ENCODE assay signal across 16 mouse cellular contexts in the genomic region with DNA sequence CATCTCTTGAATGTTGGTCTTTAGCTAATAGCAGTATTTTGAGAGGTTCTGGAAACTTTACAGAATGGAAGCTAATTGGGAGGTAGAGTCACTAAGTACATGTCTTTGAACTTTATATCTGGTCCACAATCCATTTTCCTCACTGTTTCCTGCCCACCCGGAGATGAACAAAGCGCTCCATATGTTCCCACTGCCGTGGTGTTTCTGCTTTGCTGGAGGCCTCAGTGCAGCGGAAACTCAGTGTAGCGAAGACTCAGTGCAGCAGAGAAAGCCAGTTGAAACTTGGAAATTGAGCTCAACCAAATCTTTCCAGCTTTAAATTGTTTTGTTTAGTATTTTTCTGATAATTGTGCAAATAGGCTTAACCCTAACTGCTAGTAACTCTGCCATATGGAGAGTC. TPM values are rescaled to one million over a fixed set of nuclear protein-coding genes. Genes with fewer than 3 reads are reported as not detected.
DNase-seq lines count a peak whose midpoint lies in the region; ATAC-seq and TF ChIP-seq lines count a peak whose summit lies in the region.
"Had no signal": no experiment of that assay in that cellular context is flagged by ENCODE, and none has a peak within 500 bp of the region (broad histone marks: within the 10 kb centered on the region; RNA-seq: fewer than 3 reads in every experiment).

No protein-coding gene starts in this region.

- no peak overlapping the region for H3K4me2 ChIP-seq in forebrain, embryonic 15.5 days (replicated peaks)
- H3K4me2 ChIP-seq: embryonic facial prominence, embryonic 13.5 days; limb, embryonic 15.5 days; liver, embryonic 15.5 days; midbrain, embryonic 15.5 days had no signal

- no peaks in the 10 kb centered on the region for H3K9me3 ChIP-seq in forebrain, embryonic 15.5 days
- H3K9me3 ChIP-seq: embryonic facial prominence, embryonic 13.5 days; limb, embryonic 15.5 days; liver, embryonic 15.5 days; midbrain, embryonic 15.5 days had no signal

- H3K27me3 ChIP-seq in forebrain, embryonic 15.5 days: no peaks in the 10 kb centered on the region
- H3K27me3 ChIP-seq: embryonic facial prominence, embryonic 13.5 days; limb, embryonic 15.5 days; liver, embryonic 15.5 days; midbrain, embryonic 15.5 days had no signal

- no peak overlapping the region for H3K4me3 ChIP-seq in layer of hippocampus, adult 2 months
- H3K4me3 ChIP-seq in forebrain, embryonic 15.5 days: no peak overlapping the region
- H3K4me3 ChIP-seq: embryonic facial prominence, embryonic 13.5 days; limb, embryonic 15.5 days; liver, embryonic 15.5 days; midbrain, embryonic 15.5 days; myocyte had no signal

- H3K4me1 ChIP-seq in forebrain, embryonic 15.5 days: peaks cover 58% of the 10 kb centered on the region
- H3K4me1 ChIP-seq: liver, embryonic 15.5 days had no signal

- peak; percentile 46 for DNase-seq in heart, adult 11 months
- no peak for DNase-seq in heart, adult 18-20 months
- no peak for DNase-seq in layer of hippocampus, adult 2 months (ENCODE audit: low spot score in 2 of 2)
- no peak for DNase-seq in layer of hippocampus, postnatal 36 days
- DNase-seq in brain, embryonic 14.5 days (ENCODE audit: low read depth): peak; percentile 69
- DNase-seq in thymus, postnatal 10 days (ENCODE audit: low spot score in 2 of 2): no peak
- DNase-seq: gastrocnemius, postnatal 36 days; lung, postnatal 10 days; thymus, postnatal 14 days had no signal

- H3K36me3 ChIP-seq in forebrain, embryonic 15.5 days: no peaks in the 10 kb centered on the region
- H3K36me3 ChIP-seq: embryonic facial prominence, embryonic 13.5 days; limb, embryonic 15.5 days; liver, embryonic 15.5 days; midbrain, embryonic 15.5 days had no signal

- no peak for ATAC-seq in forebrain, embryonic 15.5 days (replicated peaks)
- ATAC-seq: intestine, postnatal 0 days; midbrain, embryonic 15.5 days had no signal

- H3K27ac ChIP-seq in layer of hippocampus, adult 2 months: peak overlapping the region; percentile 87
- peak overlapping the region; percentile 12; the same call in 1 of the 2 replicates for H3K27ac ChIP-seq in forebrain, embryonic 15.5 days (replicated peaks)
- H3K27ac ChIP-seq: embryonic facial prominence, embryonic 13.5 days; limb, embryonic 15.5 days; liver, embryonic 15.5 days; midbrain, embryonic 15.5 days had no signal

- WGBS in forebrain, embryonic 15.5 days: 26% methylated on average over 5 of the region's 5 CpGs

- no peak for TF ChIP-seq CTCF in layer of hippocampus, adult 2 months (conservative IDR thresholded peaks at IDR 0.05)
- no peak for TF ChIP-seq CTCF in brain, embryonic 14.5 days (IDR thresholded peaks at IDR 0.05; ENCODE audit: borderline replicate concordance, extremely low read depth, insufficient read depth, insufficient read length)

- H3K9ac ChIP-seq in forebrain, embryonic 15.5 days (replicated peaks): no peak overlapping the region
- H3K9ac ChIP-seq: embryonic facial prominence, embryonic 13.5 days; limb, embryonic 15.5 days; liver, embryonic 15.5 days; midbrain, embryonic 15.5 days had no signal

- no peak for TF ChIP-seq POLR2A in brain, embryonic 14.5 days (IDR thresholded peaks at IDR 0.05; ENCODE audit: borderline replicate concordance, extremely low read depth, insufficient read depth, insufficient read length, poor library complexity, severe bottlenecking)

RNA-seq across cellular contexts. Expression of gene Phlpp1, which starts 26.4 kb away (rescaled TPM):
- 10 to 100 TPM; 16.3 to 19.1 TPM for total RNA-seq in heart, adult 18-20 months (2021)
- 10 to 100 TPM; 82.6 to 87.3 TPM for total RNA-seq in layer of hippocampus, adult 2 months (2021)
- 10 to 100 TPM; 82.0 to 88.0 TPM for total RNA-seq in layer of hippocampus, postnatal 36 days (2021)
- 22.1 and 27.0 TPM in 2 replicates for polyA plus RNA-seq in brain, embryonic 14.5 days (2012; rRNA removed)
- polyA plus RNA-seq in forebrain, embryonic 15.5 days (2015; fragmentation: Nextera tagmentation; extraction: Ambion mirVana): 8.0 and 8.2 TPM in 2 replicates

Comparison
In these comparisons a context has a peak if more than half of its experiments do, and no peak if none do; other contexts are left out.
1. DNase-seq: peak in heart, adult 11 months (single experiment) and brain, embryonic 14.5 days (single experiment); none in heart, adult 18-20 months (0 of 2), layer of hippocampus, adult 2 months (0 of 2), layer of hippocampus, postnatal 36 days (0 of 2) and thymus, postnatal 10 days (0 of 2).
2. RNA of gene Phlpp1, which starts 26.4 kb away (total RNA-seq): 82.0 to 88.0 TPM in layer of hippocampus, postnatal 36 days and 82.6 to 87.3 TPM in layer of hippocampus, adult 2 months; 16.3 to 19.1 TPM in heart, adult 18-20 months; every median in the first group is over 4 times any median in the second.